Mouse (Mus musculus): ENCODE results near the gene Appbp2.

The Appbp2 gene

DNA sequence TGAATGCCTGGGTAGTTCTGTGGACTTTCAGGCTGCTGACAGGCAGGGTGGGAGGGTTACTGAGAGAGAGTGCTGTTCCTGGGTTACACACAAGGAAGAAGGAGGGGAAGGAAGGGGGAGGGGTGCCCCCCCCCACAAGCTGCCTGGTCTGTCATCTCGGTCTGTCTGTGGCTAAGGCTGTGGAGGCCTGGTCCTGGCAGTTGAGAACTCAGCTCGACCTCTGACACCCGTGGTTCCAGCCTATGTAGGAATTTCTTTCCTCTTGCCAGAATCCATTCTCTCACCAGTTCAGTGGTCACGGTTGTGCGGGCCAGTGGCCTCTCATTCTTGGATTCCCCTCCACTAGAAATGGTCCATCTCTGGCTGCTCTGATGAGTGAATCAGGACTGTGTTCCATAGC, 29.7 kb upstream of the Appbp2 start:
- Histone ChIP-seq H3K9me3 (ENCODE audit: low read length) (no peaks in the 10 kb centered on the region), H3K36me3 (ENCODE audit: insufficient read depth, low read length) (no peaks in the 10 kb centered on the region), H3K4me1 (replicated peaks; ENCODE audit: low read depth, low read length) (no peaks in the 10 kb centered on the region; the same call in 1 of the 2 replicates), H3K27me3 (ENCODE audit: insufficient read depth, low read length) (no peaks in the 10 kb centered on the region), H3K4me3 (replicated peaks; ENCODE audit: low read length) (no peak overlapping the region)
- no peak for TF ChIP-seq NANOG (IDR thresholded peaks at IDR 0.05; ENCODE audit: borderline replicate concordance, low read length)
- TF ChIP-seq CTCF (conservative IDR thresholded peaks at IDR 0.05; ENCODE audit: low read length) = no peak
- TF ChIP-seq POU5F1 (IDR thresholded peaks at IDR 0.05; ENCODE audit: borderline replicate concordance, low read length) = no peak

- no peak for TF ChIP-seq NANOG (IDR thresholded peaks at IDR 0.05; ENCODE audit: borderline replicate concordance, low read length)
- no peak for TF ChIP-seq POU5F1 (IDR thresholded peaks at IDR 0.05; ENCODE audit: borderline replicate concordance, low read length)
- peak; percentile 60 for TF ChIP-seq CTCF (conservative IDR thresholded peaks at IDR 0.05; ENCODE audit: low read length)
- no peaks in the 10 kb centered on the region for H3K27me3 ChIP-seq (ENCODE audit: insufficient read depth, low read length)
- 0 out of 2 replicates have a peak, but pooled peaks cover 2% of the 10 kb centered on the region for H3K4me1 ChIP-seq (replicated peaks; ENCODE audit: low read depth, low read length)
- H3K36me3 ChIP-seq (ENCODE audit: insufficient read depth, low read length) = no peaks in the 10 kb centered on the region
- no peak overlapping the region for H3K4me3 ChIP-seq (replicated peaks; ENCODE audit: low read length)
- no peaks in the 10 kb centered on the region for H3K9me3 ChIP-seq (ENCODE audit: low read length)
Observed at GRCm38 (mm10) chr11:85261192-85261591, 26.3 kb upstream of the Appbp2 start.

DNA sequence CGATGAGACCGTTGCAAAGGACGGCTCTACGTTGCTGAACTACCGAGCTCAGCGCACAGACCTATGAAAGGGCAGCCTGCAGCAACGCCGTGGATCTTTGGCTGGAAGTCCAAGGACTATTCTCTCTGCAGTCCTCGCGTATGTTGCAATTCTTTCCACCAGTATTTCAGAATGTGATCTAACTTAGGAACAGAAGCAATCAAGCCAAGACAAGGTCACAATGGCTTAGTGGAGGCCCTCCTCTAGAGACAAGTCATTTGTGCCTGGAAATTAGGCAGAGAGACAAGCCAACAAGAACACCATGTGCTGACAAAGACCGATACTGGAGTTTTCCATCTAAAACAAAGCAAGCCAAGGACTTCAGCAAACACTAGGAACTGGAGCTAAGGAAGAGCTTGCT, 24.0 kb upstream of the Appbp2 start:
- TF ChIP-seq NANOG (IDR thresholded peaks at IDR 0.05; ENCODE audit: borderline replicate concordance, low read length) (no peak), POU5F1 (IDR thresholded peaks at IDR 0.05; ENCODE audit: borderline replicate concordance, low read length) (no peak), CTCF (conservative IDR thresholded peaks at IDR 0.05; ENCODE audit: low read length) (no peak)
- Histone ChIP-seq H3K4me3 (replicated peaks; ENCODE audit: low read length) (no peak overlapping the region), H3K9me3 (ENCODE audit: low read length) (no peaks in the 10 kb centered on the region), H3K36me3 (ENCODE audit: insufficient read depth, low read length) (no peaks in the 10 kb centered on the region), H3K4me1 (replicated peaks; ENCODE audit: low read depth, low read length) (peaks cover 17% of the 10 kb centered on the region), H3K27me3 (ENCODE audit: insufficient read depth, low read length) (no peaks in the 10 kb centered on the region)

GRCm38 (mm10) chr11:85255471-85256027, 20.6 kb upstream of the Appbp2 start:
- no peaks in the 10 kb centered on the region for H3K27me3 ChIP-seq (ENCODE audit: insufficient read depth, low read length)
- no peak overlapping the region for H3K4me3 ChIP-seq (replicated peaks; ENCODE audit: low read length)
- no peaks in the 10 kb centered on the region for H3K36me3 ChIP-seq (ENCODE audit: insufficient read depth, low read length)
- TF ChIP-seq NANOG (IDR thresholded peaks at IDR 0.05; ENCODE audit: borderline replicate concordance, low read length) (no peak), POU5F1 (IDR thresholded peaks at IDR 0.05; ENCODE audit: borderline replicate concordance, low read length) (no peak), CTCF (conservative IDR thresholded peaks at IDR 0.05; ENCODE audit: low read length) (no peak)
- no peaks in the 10 kb centered on the region for H3K9me3 ChIP-seq (ENCODE audit: low read length)
- H3K4me1 ChIP-seq (replicated peaks; ENCODE audit: low read depth, low read length) = peaks cover 25% of the 10 kb centered on the region

GRCm38 (mm10) chr11:85253641-85254040, 18.7 kb upstream of the Appbp2 start:
- Histone ChIP-seq H3K4me1 (replicated peaks; ENCODE audit: low read depth, low read length) (peaks cover 37% of the 10 kb centered on the region), H3K27me3 (ENCODE audit: insufficient read depth, low read length) (no peaks in the 10 kb centered on the region)
- no peak for TF ChIP-seq CTCF (conservative IDR thresholded peaks at IDR 0.05; ENCODE audit: low read length)
- TF ChIP-seq POU5F1 (IDR thresholded peaks at IDR 0.05; ENCODE audit: borderline replicate concordance, low read length) = no peak
- TF ChIP-seq NANOG (IDR thresholded peaks at IDR 0.05; ENCODE audit: borderline replicate concordance, low read length) = no peak

DNA sequence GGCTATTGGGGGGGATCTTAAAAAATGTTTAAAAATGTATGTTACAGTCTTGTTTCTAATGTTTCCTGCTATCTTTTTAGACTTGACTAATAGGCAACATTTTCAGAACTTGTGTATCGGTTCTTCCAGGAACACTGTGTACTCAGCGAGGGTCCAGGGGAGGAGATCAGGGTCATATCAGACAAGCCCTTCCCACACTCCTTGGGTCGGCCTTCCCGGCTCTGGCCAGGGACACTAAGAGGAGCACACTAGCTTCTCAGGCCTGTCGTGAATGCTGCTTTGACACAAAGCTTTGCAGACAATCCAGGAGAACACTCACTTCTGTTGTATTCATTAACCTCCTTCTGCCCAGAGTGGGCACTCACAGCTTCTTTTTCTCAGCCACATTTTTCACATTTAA, 18.1 kb upstream of the Appbp2 start:
- H3K4me1 ChIP-seq (replicated peaks; ENCODE audit: low read depth, low read length) = peaks cover 43% of the 10 kb centered on the region
- no peak for TF ChIP-seq POU5F1 (IDR thresholded peaks at IDR 0.05; ENCODE audit: borderline replicate concordance, low read length)
- TF ChIP-seq CTCF (conservative IDR thresholded peaks at IDR 0.05; ENCODE audit: low read length) = no peak
- no peak for TF ChIP-seq NANOG (IDR thresholded peaks at IDR 0.05; ENCODE audit: borderline replicate concordance, low read length)
- no peaks in the 10 kb centered on the region for H3K27me3 ChIP-seq (ENCODE audit: insufficient read depth, low read length)
- no peaks in the 10 kb centered on the region for H3K36me3 ChIP-seq (ENCODE audit: insufficient read depth, low read length)
- no peaks in the 10 kb centered on the region for H3K9me3 ChIP-seq (ENCODE audit: low read length)
- H3K4me3 ChIP-seq (replicated peaks; ENCODE audit: low read length) = no peak overlapping the region

More at GRCm38 (mm10) chr11:85253641-85254040, 18.7 kb upstream of the Appbp2 start:
- Histone ChIP-seq H3K4me3 (replicated peaks; ENCODE audit: low read length) (no peak overlapping the region), H3K36me3 (ENCODE audit: insufficient read depth, low read length) (no peaks in the 10 kb centered on the region), H3K9me3 (ENCODE audit: low read length) (no peaks in the 10 kb centered on the region)

- Histone ChIP-seq H3K4me3 (replicated peaks; ENCODE audit: low read length) (no peak overlapping the region), H3K36me3 (ENCODE audit: insufficient read depth, low read length) (no peaks in the 10 kb centered on the region), H3K27me3 (ENCODE audit: insufficient read depth, low read length) (no peaks in the 10 kb centered on the region), H3K4me1 (replicated peaks; ENCODE audit: low read depth, low read length) (peaks cover 53% of the 10 kb centered on the region), H3K9me3 (ENCODE audit: low read length) (no peaks in the 10 kb centered on the region)
- no peak for TF ChIP-seq NANOG (IDR thresholded peaks at IDR 0.05; ENCODE audit: borderline replicate concordance, low read length)
- TF ChIP-seq POU5F1 (IDR thresholded peaks at IDR 0.05; ENCODE audit: borderline replicate concordance, low read length) = no peak
- TF ChIP-seq CTCF (conservative IDR thresholded peaks at IDR 0.05; ENCODE audit: low read length) = no peak
Observed at GRCm38 (mm10) chr11:85251955-85252354, 17.0 kb upstream of the Appbp2 start.

- no peak for TF ChIP-seq CTCF (conservative IDR thresholded peaks at IDR 0.05; ENCODE audit: low read length)
- TF ChIP-seq NANOG (IDR thresholded peaks at IDR 0.05; ENCODE audit: borderline replicate concordance, low read length) = no peak
- TF ChIP-seq POU5F1 (IDR thresholded peaks at IDR 0.05; ENCODE audit: borderline replicate concordance, low read length) = no peak
- peaks cover 53% of the 10 kb centered on the region for H3K4me1 ChIP-seq (replicated peaks; ENCODE audit: low read depth, low read length)
- no peaks in the 10 kb centered on the region for H3K9me3 ChIP-seq (ENCODE audit: low read length)
- no peak overlapping the region for H3K4me3 ChIP-seq (replicated peaks; ENCODE audit: low read length)
- H3K27me3 ChIP-seq (ENCODE audit: insufficient read depth, low read length) = no peaks in the 10 kb centered on the region
- no peaks in the 10 kb centered on the region for H3K36me3 ChIP-seq (ENCODE audit: insufficient read depth, low read length)
Observed at GRCm38 (mm10) chr11:85250467-85250866, 15.5 kb upstream of the Appbp2 start.

DNA sequence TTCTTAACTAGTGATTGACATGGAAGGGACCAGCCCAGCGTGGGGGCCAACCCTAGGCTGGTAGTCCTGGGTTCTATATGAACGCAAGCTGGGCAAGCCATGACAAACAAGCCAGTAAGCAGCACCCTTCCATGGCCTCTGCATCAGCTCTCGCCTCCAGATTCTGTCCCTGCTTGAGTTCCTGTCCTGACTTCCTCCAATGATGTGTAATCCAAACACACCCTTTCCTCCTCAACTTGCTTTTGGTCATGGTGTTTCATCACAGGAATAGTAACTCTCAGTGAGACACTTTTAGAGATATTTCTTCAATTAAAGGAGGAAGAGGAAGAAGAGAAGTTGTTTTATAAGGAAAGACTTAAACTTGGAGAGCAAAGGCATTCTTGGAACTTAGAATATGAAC, 14.4 kb upstream of the Appbp2 start:
- TF ChIP-seq POU5F1 (IDR thresholded peaks at IDR 0.05; ENCODE audit: borderline replicate concordance, low read length) (no peak), NANOG (IDR thresholded peaks at IDR 0.05; ENCODE audit: borderline replicate concordance, low read length) (no peak), CTCF (conservative IDR thresholded peaks at IDR 0.05; ENCODE audit: low read length) (no peak)
- Histone ChIP-seq H3K36me3 (ENCODE audit: insufficient read depth, low read length) (0 out of 2 replicates have a peak, but pooled peaks cover 4% of the 10 kb centered on the region), H3K27me3 (ENCODE audit: insufficient read depth, low read length) (no peaks in the 10 kb centered on the region), H3K4me3 (replicated peaks; ENCODE audit: low read length) (no peak overlapping the region), H3K9me3 (ENCODE audit: low read length) (no peaks in the 10 kb centered on the region), H3K4me1 (replicated peaks; ENCODE audit: low read depth, low read length) (peaks cover 57% of the 10 kb centered on the region)

Measured in E14TG2a.4 (cell line).